Mouse (Mus musculus) MEL (cell line): ENCODE results near the gene Asprv1. TPM values are rescaled to one million over a fixed set of nuclear protein-coding genes. Genes with fewer than 3 reads are reported as not detected.

Source experiments
- DNase-seq: peaks from one replicate; pipeline ENCODE4 v3.0.0; 2011; ENCODE audit warnings: low read depth, low spot score
- H3K27ac ChIP-seq: 2 replicates; pipeline ENCODE4 v1.5.1; 2012; ENCODE audit warnings: low read depth, mild to moderate bottlenecking, control low read depth, low read length, moderate library complexity; ENCODE audit not compliant: control insufficient read depth
- H3K27me3 ChIP-seq, 2 experiments: fragments of 150-350 bp in 1 of 2; sonication (generic) in 1 of 2; 2 replicates each; pipeline ENCODE4 v1.6.1; 2012; ENCODE audit warnings: low read length in 2 of 2, mild to moderate bottlenecking in 2 of 2, improper control_type of control experiment in 1 of 2, moderate library complexity in 1 of 2; ENCODE audit not compliant: insufficient read depth in 2 of 2, control insufficient read depth in 1 of 2
- H3K36me3 ChIP-seq, 2 experiments: 2 replicates each; pipeline ENCODE4 v1.6.1; 2012 to 2014; ENCODE audit warnings: low read length in 2 of 2, improper control_type of control experiment in 1 of 2, inconsistent platforms in 1 of 2, mild to moderate bottlenecking in 1 of 2; ENCODE audit not compliant: insufficient read depth in 2 of 2, control insufficient read depth in 1 of 2
- H3K4me1 ChIP-seq, 2 experiments: fragments of 150-350 bp in 1 of 2; sonication (generic) in 1 of 2; 2 replicates each; pipeline ENCODE4 v1.6.1; 2012; ENCODE audit warnings: low read length in 2 of 2, improper control_type of control experiment in 1 of 2, mild to moderate bottlenecking in 1 of 2; ENCODE audit not compliant: insufficient read depth in 2 of 2, control insufficient read depth in 1 of 2
- H3K4me3 ChIP-seq, 2 experiments: fragments of 150-350 bp in 1 of 2; sonication (generic) in 1 of 2; 2 replicates each; pipeline ENCODE4 v1.5.1; 2012; ENCODE audit warnings: low read depth in 2 of 2, low read length in 2 of 2, mild to moderate bottlenecking in 2 of 2, moderate library complexity in 2 of 2, control low read depth in 1 of 2, improper control_type of control experiment in 1 of 2; ENCODE audit not compliant: control insufficient read depth in 1 of 2, insufficient read depth in 1 of 2
- H3K79me2 ChIP-seq: 2 replicates; pipeline ENCODE4 v1.6.1; 2012; ENCODE audit warnings: mild to moderate bottlenecking, low read length, moderate library complexity; ENCODE audit not compliant: control insufficient read depth, poor library complexity, insufficient read depth
- H3K9ac ChIP-seq: 2 replicates; pipeline ENCODE4 v1.6.1; 2012; ENCODE audit warnings: low read depth, mild to moderate bottlenecking, control low read depth, low read length, moderate library complexity; ENCODE audit not compliant: control insufficient read depth, poor library complexity, severe bottlenecking
- H3K9me3 ChIP-seq: fragments of 150-350 bp; sonication (generic); replicated peaks from 2 replicates; pipeline ENCODE4 v1.6.1; 2012; ENCODE audit warnings: mild to moderate bottlenecking, low read length, improper control_type of control experiment, moderate library complexity; ENCODE audit not compliant: insufficient read depth
- BHLHE40 ChIP-seq: IDR thresholded peaks from 2 replicates; pipeline ENCODE4 v1.6.1; 2012; ENCODE audit warnings: low read depth, mild to moderate bottlenecking, inconsistent platforms, low read length, improper control_type of control experiment, borderline replicate concordance
- CHD1 ChIP-seq: IDR thresholded peaks from 2 replicates; pipeline ENCODE4 v1.6.1; 2012; ENCODE audit warnings: low read depth, mild to moderate bottlenecking, inconsistent platforms, low read length, improper control_type of control experiment
- CTCF ChIP-seq, 3 experiments: IDR thresholded peaks in 2 of 3; conservative IDR thresholded peaks in 1 of 3; 2 replicates each; pipeline ENCODE4 v1.5.1; 2011 to 2012; ENCODE audit warnings: low read length in 3 of 3, low read depth in 2 of 3, mild to moderate bottlenecking in 2 of 3, improper control_type of control experiment in 1 of 3, inconsistent platforms in 1 of 3, mixed read lengths in 1 of 3, moderate library complexity in 1 of 3; ENCODE audit not compliant: control insufficient read depth in 1 of 3, insufficient read depth in 1 of 3, poor library complexity in 1 of 3, severe bottlenecking in 1 of 3
- EP300 ChIP-seq, 2 experiments: IDR thresholded peaks; 2 replicates each; pipeline ENCODE4 v1.6.1; 2011; ENCODE audit warnings: improper control_type of control experiment in 2 of 2, low read length in 2 of 2, low read depth in 1 of 2, mild to moderate bottlenecking in 1 of 2
- GABPA ChIP-seq: IDR thresholded peaks from 2 replicates; pipeline ENCODE4 v1.6.1; 2012; ENCODE audit warnings: low read depth, mild to moderate bottlenecking, inconsistent platforms, low read length, improper control_type of control experiment, moderate library complexity
- GATA1 ChIP-seq: IDR thresholded peaks from 2 replicates; pipeline ENCODE4 v1.6.1; 2011; ENCODE audit warnings: low read depth, low read length, improper control_type of control experiment
- HCFC1 ChIP-seq: IDR thresholded peaks from 2 replicates; pipeline ENCODE4 v1.6.1; 2012; ENCODE audit warnings: low read depth, mild to moderate bottlenecking, inconsistent platforms, low read length, improper control_type of control experiment, moderate library complexity
- KAT2A ChIP-seq: conservative IDR thresholded peaks from 2 replicates; pipeline ENCODE4 v1.6.1; 2012; ENCODE audit warnings: low read depth, low read length, improper control_type of control experiment, inconsistent platforms
- MAFK ChIP-seq: IDR thresholded peaks from 2 replicates; pipeline ENCODE4 v1.6.1; 2011; ENCODE audit warnings: low read depth, mild to moderate bottlenecking, low read length, improper control_type of control experiment, borderline replicate concordance
- MAX ChIP-seq: IDR thresholded peaks from 2 replicates; pipeline ENCODE4 v1.6.1; 2011; ENCODE audit warnings: low read length, improper control_type of control experiment
- MYB ChIP-seq: IDR thresholded peaks from 2 replicates; pipeline ENCODE4 v1.6.1; 2011; ENCODE audit warnings: mild to moderate bottlenecking, low read depth, low read length, improper control_type of control experiment
- NELFE ChIP-seq: IDR thresholded peaks from 2 replicates; pipeline ENCODE4 v1.6.1; 2011; ENCODE audit warnings: low read depth, low read length, improper control_type of control experiment
- RCOR1 ChIP-seq: IDR thresholded peaks from 2 replicates; pipeline ENCODE4 v1.6.1; 2012; ENCODE audit warnings: low read depth, mild to moderate bottlenecking, inconsistent platforms, low read length, improper control_type of control experiment
- SIN3A ChIP-seq: IDR thresholded peaks from 2 replicates; pipeline ENCODE4 v1.6.1; 2012; ENCODE audit warnings: low read length, improper control_type of control experiment, inconsistent platforms
- TAL1 ChIP-seq: IDR thresholded peaks from 2 replicates; pipeline ENCODE4 v1.6.1; 2012; ENCODE audit warnings: mild to moderate bottlenecking, inconsistent platforms, low read length, moderate library complexity, mixed read lengths
- USF1 ChIP-seq: IDR thresholded peaks from 2 replicates; pipeline ENCODE4 v1.6.1; 2014; ENCODE audit warnings: low read depth, mild to moderate bottlenecking, inconsistent platforms, low read length, improper control_type of control experiment, moderate library complexity
- USF2 ChIP-seq, 2 experiments: IDR thresholded peaks; 2 replicates each; pipeline ENCODE4 v1.6.1; 2011 to 2012; ENCODE audit warnings: improper control_type of control experiment in 2 of 2, low read length in 2 of 2, borderline replicate concordance in 1 of 2, inconsistent platforms in 1 of 2, low read depth in 1 of 2, mild to moderate bottlenecking in 1 of 2; ENCODE audit not compliant: insufficient read depth in 1 of 2
- ZMIZ1 ChIP-seq: IDR thresholded peaks from 2 replicates; pipeline ENCODE4 v1.6.1; 2012; ENCODE audit warnings: low read depth, mild to moderate bottlenecking, inconsistent platforms, low read length, improper control_type of control experiment, moderate library complexity
- ZNF384 ChIP-seq: IDR thresholded peaks from 2 replicates; pipeline ENCODE4 v1.6.1; 2012; ENCODE audit warnings: low read depth, mild to moderate bottlenecking, inconsistent platforms, low read length, improper control_type of control experiment
- polyA plus RNA-seq, 2 experiments: library from polyadenylated mRNA; stranded (reverse) in 1 of 2; unstranded in 1 of 2; fragments of >175 nt in 1 of 2; fragments of >200 nt in 1 of 2; gene quantifications; 2 replicates each; pipeline versions ENCODE4 v1.2.1 to v1.2.4; 2012; ENCODE audit warnings: low replicate concordance in 2 of 2, low read depth in 1 of 2; ENCODE audit not compliant: insufficient read length in 2 of 2, insufficient read depth in 1 of 2, missing spikeins in 1 of 2
- total RNA-seq: library from RNA; depleted of rRNA; stranded (reverse); fragments of 300-350 nt; gene quantifications from 2 replicates; pipeline ENCODE4 v1.2.3, GENCODE M21; 2012

Asprv1 gene
- total and polyA plus RNA-seq, 3 experiments = not detected

- TF ChIP-seq TAL1 (no peak), MAX (0 out of 2 replicates have a peak, but pooled peaks have one; percentile 28), ZMIZ1 (no peak), ZNF384 (peak; percentile 95), MAFK (no peak), CTCF (IDR thresholded peaks at IDR 0.05 in 2 of 3, conservative IDR thresholded peaks at IDR 0.05 in 1 of 3; ENCODE audit: control insufficient read depth in 1 of 3, insufficient read depth in 1 of 3, low read depth in 2 of 3, low read length in 3 of 3, poor library complexity in 1 of 3, severe bottlenecking in 1 of 3) (peak; percentile 10 to 50 (median 25); a peak in 4 of 6 replicates), NELFE (no peak), SIN3A (no peak), EP300 (IDR thresholded peaks at IDR 0.05; ENCODE audit: low read depth in 1 of 2, low read length in 2 of 2) (no peak), GATA1 (no peak), KAT2A (no peak), CHD1 (no peak), HCFC1 (peak; percentile 41; the same call in 1 of the 2 replicates), MYB (no peak), RCOR1 (no peak), BHLHE40 (no peak), GABPA (no peak)
These were observed 34.6 kb upstream of the Asprv1 start (continued) for GRCm38 (mm10) chr6:86593146-86593897.

GRCm38 (mm10) chr6:86594636-86595035, 33.3 kb upstream of the Asprv1 start:
- H3K4me3 ChIP-seq = no peak overlapping the region
- H3K79me2 ChIP-seq = no peaks in the 10 kb centered on the region
- no peak overlapping the region for H3K9ac ChIP-seq
- no peak overlapping the region for H3K27ac ChIP-seq
- peaks cover 0 to 17% of the 10 kb centered on the region in 2 experiments; a peak in 2 of 4 replicates for H3K36me3 ChIP-seq
- peaks cover 22 to 28% of the 10 kb centered on the region in 2 experiments for H3K4me1 ChIP-seq
- H3K27me3 ChIP-seq = no peaks in the 10 kb centered on the region
- H3K9me3 ChIP-seq = no peaks in the 10 kb centered on the region
- TF ChIP-seq USF1 (peak; percentile 79), USF2 (IDR thresholded peaks at IDR 0.05; ENCODE audit: borderline replicate concordance in 1 of 2, insufficient read depth in 1 of 2, low read depth in 1 of 2, low read length in 2 of 2) (0 out of 4 replicates have a peak, but pooled peaks of 1 of the 2 experiments have one; percentile 30), CHD1 (no peak)
- no peak for DNase-seq
